30 mouse cellular contexts compared by ENCODE assay signal in the genomic region with DNA sequence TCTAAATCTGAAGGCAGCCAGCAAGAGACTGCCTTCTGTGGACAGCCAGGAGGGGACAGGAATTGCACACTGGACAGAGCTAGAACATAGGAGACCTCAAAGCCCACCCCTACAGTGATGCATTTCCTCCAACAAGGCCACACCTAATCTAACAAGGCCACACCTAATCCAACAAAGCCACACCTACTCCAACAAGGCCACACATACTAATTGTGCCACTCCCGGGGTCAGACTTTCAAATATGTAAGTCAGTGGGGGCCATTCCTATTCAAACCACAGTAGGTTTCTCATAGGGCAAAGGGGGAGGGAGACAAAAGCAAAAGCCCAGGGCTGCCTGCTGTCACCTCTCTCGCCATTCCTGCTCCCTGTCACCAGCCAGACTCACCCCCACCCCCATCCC. TPM values are rescaled to one million over a fixed set of nuclear protein-coding genes. Genes with fewer than 3 reads are reported as not detected.
DNase-seq lines count a peak whose midpoint lies in the region; ATAC-seq and TF ChIP-seq lines count a peak whose summit lies in the region.
"Had no signal": no experiment of that assay in that cellular context is flagged by ENCODE, and none has a peak within 500 bp of the region (broad histone marks: within the 10 kb centered on the region; RNA-seq: fewer than 3 reads in every experiment).

No protein-coding gene starts in this region.

- TF ChIP-seq RAD21 in MEL (IDR thresholded peaks at IDR 0.05; ENCODE audit: low read depth, low read length) = no peak

- H3K4me1 ChIP-seq in lung, embryonic 16.5 days (replicated peaks; ENCODE audit: control insufficient read depth, insufficient read depth, low read length) = no peaks in the 10 kb centered on the region
- peaks cover 7 to 19% of the 10 kb centered on the region in 2 experiments for H3K4me1 ChIP-seq in MEL (ENCODE audit: control insufficient read depth in 1 of 2, insufficient read depth in 2 of 2, low read length in 2 of 2)
- no peaks in the 10 kb centered on the region for H3K4me1 ChIP-seq in stomach, postnatal 0 days (replicated peaks; ENCODE audit: control insufficient read depth, insufficient read depth)
- peaks cover 13% of the 10 kb centered on the region for H3K4me1 ChIP-seq in hindbrain, embryonic 10.5 days (replicated peaks)
- H3K4me1 ChIP-seq in liver, embryonic 12.5 days = 0 out of 2 replicates have a peak, but pooled peaks cover 5% of the 10 kb centered on the region
- H3K4me1 ChIP-seq: embryonic facial prominence, embryonic 15.5 days had no signal

- no peaks in the 10 kb centered on the region for H3K9me3 ChIP-seq in lung, embryonic 16.5 days (ENCODE audit: control insufficient read depth, low read length)
- no peaks in the 10 kb centered on the region for H3K9me3 ChIP-seq in MEL (replicated peaks; ENCODE audit: insufficient read depth, low read length)
- no peaks in the 10 kb centered on the region for H3K9me3 ChIP-seq in stomach, postnatal 0 days (ENCODE audit: control insufficient read depth, low read length)
- no peaks in the 10 kb centered on the region for H3K9me3 ChIP-seq in hindbrain, embryonic 10.5 days
- no peaks in the 10 kb centered on the region for H3K9me3 ChIP-seq in liver, embryonic 12.5 days (replicated peaks)
- H3K9me3 ChIP-seq: embryonic facial prominence, embryonic 13.5 days; forebrain, embryonic 10.5 days; forebrain, embryonic 12.5 days; G1E had no signal

- H3K27me3 ChIP-seq in lung, embryonic 16.5 days (ENCODE audit: control insufficient read depth, insufficient read depth, low read depth, low read length) = no peaks in the 10 kb centered on the region
- no peaks in the 10 kb centered on the region for H3K27me3 ChIP-seq in MEL (ENCODE audit: control insufficient read depth in 1 of 2, insufficient read depth in 2 of 2, low read length in 2 of 2)
- no peaks in the 10 kb centered on the region for H3K27me3 ChIP-seq in stomach, postnatal 0 days (ENCODE audit: control insufficient read depth, insufficient read depth, low read length)
- H3K27me3 ChIP-seq in hindbrain, embryonic 10.5 days (ENCODE audit: insufficient read depth, poor library complexity, severe bottlenecking) = no peaks in the 10 kb centered on the region; the same call in 1 of the 2 replicates
- H3K27me3 ChIP-seq in liver, embryonic 12.5 days (replicated peaks) = peaks cover 36% of the 10 kb centered on the region
- H3K27me3 ChIP-seq: embryonic facial prominence, embryonic 15.5 days; forebrain, embryonic 12.5 days had no signal

- DNase-seq in lung, postnatal 4 days = no peak
- peak; percentile 66 for DNase-seq in MEL (ENCODE audit: low read depth, low spot score)
- DNase-seq in R1 (ENCODE audit: low read depth, low spot score) = peak; percentile 83
- no peak for DNase-seq in stomach, postnatal 0 days (ENCODE audit: low spot score)
- DNase-seq in hindbrain, embryonic 10.5 days (ENCODE audit: low spot score) = no peak
- no peak for DNase-seq in kidney, postnatal 4 days
- DNase-seq: adrenal gland, adult 2 months; adrenal gland, postnatal 10 days; adrenal gland, postnatal 25 days; cerebellum, adult 11 months; cerebellum, adult 18-20 months; cerebellum, adult 8-10 months; cerebellum, adult 9-11 months; cerebellum, postnatal 14 days; cerebellum, postnatal 36 days; embryo, embryonic 11 days had no signal

- TF ChIP-seq EP300 in MEL (IDR thresholded peaks at IDR 0.05; ENCODE audit: low read depth in 1 of 2, low read length in 2 of 2) = no peak
- TF ChIP-seq EP300 in stomach, postnatal 0 days (optimal IDR thresholded peaks at IDR 0.05) = no peak

- 0 out of 2 replicates have a peak, but pooled peaks have one; percentile 15 for ATAC-seq in lung, embryonic 16.5 days (ENCODE audit: low read depth)
- ATAC-seq in stomach, postnatal 0 days (ENCODE audit: low FRiP score, low TSS enrichment) = peak; percentile 36; the same call in 1 of the 2 replicates
- no peak for ATAC-seq in liver, embryonic 12.5 days
- ATAC-seq: activated CD4-positive, CD25-positive, alpha-beta regulatory T cell, adult 4 months; forebrain, embryonic 14.5 days; forebrain, embryonic 16.5 days; Patski had no signal

- no peak overlapping the region for H3K9ac ChIP-seq in lung, embryonic 16.5 days (ENCODE audit: low read length)
- no peak overlapping the region; the same call in 1 of the 2 replicates for H3K9ac ChIP-seq in MEL (ENCODE audit: control insufficient read depth, low read depth, low read length, poor library complexity, severe bottlenecking)
- H3K9ac ChIP-seq in stomach, postnatal 0 days (ENCODE audit: low read length) = no peak overlapping the region
- no peak overlapping the region for H3K9ac ChIP-seq in liver, embryonic 12.5 days
- H3K9ac ChIP-seq: embryonic facial prominence, embryonic 13.5 days; embryonic facial prominence, embryonic 15.5 days; forebrain, embryonic 12.5 days had no signal

- H3K79me2 ChIP-seq in MEL (ENCODE audit: control insufficient read depth, insufficient read depth, low read length, poor library complexity) = no peaks in the 10 kb centered on the region; the same call in 1 of the 2 replicates

- no peak overlapping the region for H3K4me3 ChIP-seq in lung, embryonic 16.5 days (ENCODE audit: low read length)
- no peak overlapping the region; a peak in 1 of 4 replicates for H3K4me3 ChIP-seq in MEL (ENCODE audit: control insufficient read depth in 1 of 2, insufficient read depth in 1 of 2, low read depth in 2 of 2, low read length in 2 of 2)
- no peak overlapping the region for H3K4me3 ChIP-seq in stomach, postnatal 0 days (ENCODE audit: low read depth, low read length)
- H3K4me3 ChIP-seq in hindbrain, embryonic 10.5 days = no peak overlapping the region
- H3K4me3 ChIP-seq in liver, embryonic 12.5 days = no peak overlapping the region
- H3K4me3 ChIP-seq: embryonic facial prominence, embryonic 13.5 days; embryonic facial prominence, embryonic 15.5 days; erythroblast, embryonic 14.5 days; forebrain, embryonic 10.5 days; forebrain, embryonic 12.5 days had no signal

- no peak overlapping the region for H3K27ac ChIP-seq in lung, embryonic 16.5 days (ENCODE audit: low read length)
- peak overlapping the region; percentile 67 for H3K27ac ChIP-seq in MEL (ENCODE audit: control insufficient read depth, low read depth, low read length)
- H3K27ac ChIP-seq in stomach, postnatal 0 days (replicated peaks) = no peak overlapping the region
- no peak overlapping the region for H3K27ac ChIP-seq in hindbrain, embryonic 10.5 days
- H3K27ac ChIP-seq in liver, embryonic 12.5 days = no peak overlapping the region
- H3K27ac ChIP-seq: embryonic facial prominence, embryonic 13.5 days; embryonic facial prominence, embryonic 15.5 days; forebrain, embryonic 10.5 days; forebrain, embryonic 12.5 days had no signal

- TF ChIP-seq POLR2A in MEL (IDR thresholded peaks at IDR 0.05; ENCODE audit: control insufficient read depth in 1 of 2, insufficient read depth in 1 of 2, low read depth in 1 of 2, low read length in 2 of 2, poor library complexity in 1 of 2) = no peak

- no peaks in the 10 kb centered on the region for H3K36me3 ChIP-seq in lung, embryonic 16.5 days (ENCODE audit: control insufficient read depth, insufficient read depth, low read length)
- peaks cover 0 to 6% of the 10 kb centered on the region in 2 experiments; a peak in 2 of 4 replicates for H3K36me3 ChIP-seq in MEL (ENCODE audit: control insufficient read depth in 1 of 2, insufficient read depth in 2 of 2, low read length in 2 of 2)
- H3K36me3 ChIP-seq in stomach, postnatal 0 days (ENCODE audit: control insufficient read depth, insufficient read depth, low read length) = no peaks in the 10 kb centered on the region
- no peaks in the 10 kb centered on the region for H3K36me3 ChIP-seq in hindbrain, embryonic 10.5 days
- no peaks in the 10 kb centered on the region for H3K36me3 ChIP-seq in liver, embryonic 12.5 days
- H3K36me3 ChIP-seq: embryonic facial prominence, embryonic 13.5 days; embryonic facial prominence, embryonic 15.5 days; forebrain, embryonic 10.5 days; forebrain, embryonic 12.5 days; G1E had no signal

- no peak for TF ChIP-seq CTCF in MEL (IDR thresholded peaks at IDR 0.05 in 2 of 3, conservative IDR thresholded peaks at IDR 0.05 in 1 of 3; ENCODE audit: control insufficient read depth in 1 of 3, insufficient read depth in 1 of 3, low read depth in 2 of 3, low read length in 3 of 3, poor library complexity in 1 of 3, severe bottlenecking in 1 of 3)
- no peak for TF ChIP-seq CTCF in stomach, postnatal 0 days (IDR thresholded peaks at IDR 0.05; ENCODE audit: low read depth)

- WGBS in lung, embryonic 16.5 days = 50% methylated on average over 2 of the region's 2 CpGs
- 42% methylated on average over 2 of the region's 2 CpGs for WGBS in stomach, postnatal 0 days
- 39% methylated on average over 2 of the region's 2 CpGs for WGBS in hindbrain, embryonic 10.5 days
- 47% methylated on average over 2 of the region's 2 CpGs for WGBS in liver, embryonic 12.5 days (ENCODE audit: insufficient replicate concordance)

- no peak overlapping the region for H3K4me2 ChIP-seq in lung, embryonic 16.5 days (ENCODE audit: low read depth, low read length)
- H3K4me2 ChIP-seq in stomach, postnatal 0 days (replicated peaks; ENCODE audit: low read depth) = no peak overlapping the region
- no peak overlapping the region for H3K4me2 ChIP-seq in liver, embryonic 12.5 days
- H3K4me2 ChIP-seq: embryonic facial prominence, embryonic 13.5 days; embryonic facial prominence, embryonic 15.5 days; forebrain, embryonic 12.5 days had no signal

RNA-seq across cellular contexts. Expression of gene H2-Oa, which starts 4.8 kb away (rescaled TPM):
- 0.23 and 1.0 TPM in 2 replicates for polyA plus RNA-seq in lung, embryonic 16.5 days (2015; fragmentation: Nextera tagmentation; extraction: Ambion mirVana)
- 2.2 and 2.6 TPM in 2 replicates for total RNA-seq in MEL (2012; rRNA removed)
- 1 to 10 TPM in 1 of 2 experiments, not detected in 1; 3.9 TPM for polyA plus RNA-seq in MEL (2012; ENCODE audit: insufficient read depth in 1 of 2, insufficient read length in 2 of 2, low read depth in 1 of 2, low replicate concordance in 2 of 2, missing spikeins in 1 of 2)
- polyA plus RNA-seq in stomach, postnatal 0 days (2015; fragmentation: Nextera tagmentation; extraction: Ambion mirVana) = 0.25 and 0.29 TPM in 2 replicates
- polyA plus RNA-seq in hindbrain, embryonic 10.5 days (2016; fragmentation: Nextera tagmentation; extraction: Ambion mirVana) = 0.80 and 0.82 TPM in 2 replicates
- polyA plus RNA-seq in liver, embryonic 12.5 days (2016; fragmentation: Nextera tagmentation; extraction: Ambion mirVana) = 0.37 and 0.56 TPM in 2 replicates
- polyA plus RNA-seq: C2C12, G1E, Patski had no signal

RNA-seq across cellular contexts. Expression of gene H2-DMa, which starts 32.0 kb away (rescaled TPM):
- 11.8 and 12.7 TPM in 2 replicates for polyA plus RNA-seq in lung, embryonic 16.5 days (2015; fragmentation: Nextera tagmentation; extraction: Ambion mirVana)
- 26.1 and 38.3 TPM in 2 replicates for total RNA-seq in MEL (2012; rRNA removed)
- polyA plus RNA-seq in MEL (2012; ENCODE audit: insufficient read depth in 1 of 2, insufficient read length in 2 of 2, low read depth in 1 of 2, low replicate concordance in 2 of 2, missing spikeins in 1 of 2) = 10 to 100 TPM in 1 of 2 experiments, not detected in 1; 38.7 TPM
- polyA plus RNA-seq in stomach, postnatal 0 days (2015; fragmentation: Nextera tagmentation; extraction: Ambion mirVana) = 9.1 and 9.5 TPM in 2 replicates
- 5.8 and 7.7 TPM in 2 replicates for polyA plus RNA-seq in hindbrain, embryonic 10.5 days (2016; fragmentation: Nextera tagmentation; extraction: Ambion mirVana)
- 3.1 and 4.3 TPM in 2 replicates for polyA plus RNA-seq in liver, embryonic 12.5 days (2016; fragmentation: Nextera tagmentation; extraction: Ambion mirVana)

RNA-seq across cellular contexts. Expression of gene Brd2, which starts 35.0 kb away (rescaled TPM):
- polyA plus RNA-seq in lung, embryonic 16.5 days (2015; fragmentation: Nextera tagmentation; extraction: Ambion mirVana) = 97.8 and 100 TPM in 2 replicates
- total RNA-seq in MEL (2012; rRNA removed) = 97.2 and 99.5 TPM in 2 replicates
- polyA plus RNA-seq in MEL (2012; ENCODE audit: insufficient read depth in 1 of 2, insufficient read length in 2 of 2, low read depth in 1 of 2, low replicate concordance in 2 of 2, missing spikeins in 1 of 2) = 100 to 1,000 TPM; 189 to 252 TPM
- polyA plus RNA-seq in stomach, postnatal 0 days (2015; fragmentation: Nextera tagmentation; extraction: Ambion mirVana) = 45.0 and 48.1 TPM in 2 replicates
- polyA plus RNA-seq in hindbrain, embryonic 10.5 days (2016; fragmentation: Nextera tagmentation; extraction: Ambion mirVana) = 131 and 135 TPM in 2 replicates
- polyA plus RNA-seq in liver, embryonic 12.5 days (2016; fragmentation: Nextera tagmentation; extraction: Ambion mirVana) = 59.9 and 66.1 TPM in 2 replicates

RNA-seq across cellular contexts. Expression of gene Col11a2, which starts 48.1 kb away (rescaled TPM):
- polyA plus RNA-seq in lung, embryonic 16.5 days (2015; fragmentation: Nextera tagmentation; extraction: Ambion mirVana) = 2.6 and 3.7 TPM in 2 replicates
- total RNA-seq in MEL (2012; rRNA removed) = 4.6 and 4.8 TPM in 2 replicates
- 10 to 100 TPM in 1 of 2 experiments, not detected in 1; 14.5 TPM for polyA plus RNA-seq in MEL (2012; ENCODE audit: insufficient read depth in 1 of 2, insufficient read length in 2 of 2, low read depth in 1 of 2, low replicate concordance in 2 of 2, missing spikeins in 1 of 2)
- polyA plus RNA-seq in stomach, postnatal 0 days (2015; fragmentation: Nextera tagmentation; extraction: Ambion mirVana) = 0.18 and 0.29 TPM in 2 replicates
- 0.99 and 1.7 TPM in 2 replicates for polyA plus RNA-seq in hindbrain, embryonic 10.5 days (2016; fragmentation: Nextera tagmentation; extraction: Ambion mirVana)
- 0.37 and 0.54 TPM in 2 replicates for polyA plus RNA-seq in liver, embryonic 12.5 days (2016; fragmentation: Nextera tagmentation; extraction: Ambion mirVana)

RNA-seq across cellular contexts. Expression of gene H2-DMb2, which starts 55.7 kb away (rescaled TPM):
- polyA plus RNA-seq in lung, embryonic 16.5 days (2015; fragmentation: Nextera tagmentation; extraction: Ambion mirVana) = 1.6 and 2.1 TPM in 2 replicates
- 0.77 and 0.82 TPM in 2 replicates for total RNA-seq in MEL (2012; rRNA removed)
- polyA plus RNA-seq in MEL (2012; ENCODE audit: insufficient read depth in 1 of 2, insufficient read length in 2 of 2, low read depth in 1 of 2, low replicate concordance in 2 of 2, missing spikeins in 1 of 2) = 1 to 10 TPM in 1 of 2 experiments, not detected in 1; 1.5 TPM
- 0.45 and 0.53 TPM in 2 replicates for polyA plus RNA-seq in stomach, postnatal 0 days (2015; fragmentation: Nextera tagmentation; extraction: Ambion mirVana)
- 0.11 and 0.24 TPM in 2 replicates for polyA plus RNA-seq in hindbrain, embryonic 10.5 days (2016; fragmentation: Nextera tagmentation; extraction: Ambion mirVana)
- polyA plus RNA-seq in liver, embryonic 12.5 days (2016; fragmentation: Nextera tagmentation; extraction: Ambion mirVana) = 0.30 and 0.35 TPM in 2 replicates
- total RNA-seq: G1E had no signal
- polyA plus RNA-seq: C2C12; embryonic facial prominence, embryonic 11.5 days; erythroblast, embryonic 14.5 days; forebrain, embryonic 12.5 days; G1E had no signal

Comparison
In these comparisons a context has a peak if more than half of its experiments do, and no peak if none do; other contexts are left out.
1. DNase-seq: peak in MEL (single experiment) and R1 (single experiment); none in lung, postnatal 4 days (0 of 2), stomach, postnatal 0 days (single experiment), hindbrain, embryonic 10.5 days (single experiment) and kidney, postnatal 4 days (0 of 2).